Mouse (Mus musculus) myocyte (in vitro differentiated cells): Measurements from ENCODE around the gene Lhx6. TPM values are rescaled to one million over a fixed set of nuclear protein-coding genes. Genes with fewer than 3 reads are reported as not detected.

ENCODE experiments used
- H3K27me3 ChIP-seq: one replicate; pipeline ENCODE4 v1.6.1; 2011; ENCODE audit not compliant: control insufficient read depth, insufficient read depth, insufficient read length
- H3K36me3 ChIP-seq: one replicate; pipeline ENCODE4 v1.6.1; 2011; ENCODE audit not compliant: control insufficient read depth, insufficient read depth
- H3K4me2 ChIP-seq: one replicate; pipeline ENCODE4 v1.6.1; 2011; ENCODE audit warnings: low read depth, control low read depth
- H3K4me3 ChIP-seq: one replicate; pipeline ENCODE4 v1.5.1; 2011; ENCODE audit warnings: mild to moderate bottlenecking, control low read depth, moderate library complexity
- H3K79me2 ChIP-seq: one replicate; pipeline ENCODE4 v1.6.1; 2011; ENCODE audit not compliant: control insufficient read depth, insufficient read depth
- H3ac ChIP-seq: one replicate; pipeline ENCODE4 v1.6.1; 2011; ENCODE audit not compliant: control insufficient read depth, insufficient read length
- CEBPB ChIP-seq: IDR thresholded peaks from 2 replicates; pipeline ENCODE4 v1.6.1; 2011; ENCODE audit warnings: mild to moderate bottlenecking, moderate library complexity; ENCODE audit not compliant: poor library complexity, insufficient read depth, severe bottlenecking
- E2F4 ChIP-seq: IDR thresholded peaks from one replicate; pipeline ENCODE4 v1.6.1; 2011; ENCODE audit warnings: mild to moderate bottlenecking, control low read depth, moderate library complexity; ENCODE audit not compliant: insufficient read depth
- MAX ChIP-seq: IDR thresholded peaks from one replicate; pipeline ENCODE4 v1.6.1; 2011; ENCODE audit warnings: low read depth, mild to moderate bottlenecking, control low read depth
- MYOD1 ChIP-seq, 3 experiments: IDR thresholded peaks; one replicate each; pipeline ENCODE4 v1.6.1; 2011; ENCODE audit warnings: control low read depth in 2 of 3, low read depth in 2 of 3, mild to moderate bottlenecking in 2 of 3, moderate library complexity in 1 of 3; ENCODE audit not compliant: insufficient read length in 2 of 3, control insufficient read depth in 1 of 3
- MYOG ChIP-seq, 3 experiments: IDR thresholded peaks; one replicate each; pipeline ENCODE4 v1.6.1; 2011; ENCODE audit warnings: control low read depth in 2 of 3, low read depth in 2 of 3, mild to moderate bottlenecking in 2 of 3; ENCODE audit not compliant: insufficient read length in 2 of 3, control insufficient read depth in 1 of 3, insufficient read depth in 1 of 3
- POLR2A ChIP-seq: IDR thresholded peaks from one replicate; pipeline ENCODE4 v1.6.1; 2011; ENCODE audit warnings: low read depth, mild to moderate bottlenecking, control low read depth, moderate library complexity; ENCODE audit not compliant: insufficient read length
- POLR2AphosphoS2 ChIP-seq: IDR thresholded peaks from one replicate; pipeline ENCODE4 v1.6.1; 2011; ENCODE audit warnings: low read depth, control low read depth; ENCODE audit not compliant: insufficient read length
- REST ChIP-seq: IDR thresholded peaks from one replicate; pipeline ENCODE4 v1.6.1; 2011; ENCODE audit warnings: mild to moderate bottlenecking, control low read depth, moderate library complexity; ENCODE audit not compliant: insufficient read depth, insufficient read length
- SRF ChIP-seq: IDR thresholded peaks from one replicate; pipeline ENCODE4 v1.6.1; 2011; ENCODE audit warnings: low read depth; ENCODE audit not compliant: control insufficient read depth, insufficient read length
- TCF12 ChIP-seq: IDR thresholded peaks from one replicate; pipeline ENCODE4 v1.6.1; 2011; ENCODE audit warnings: mild to moderate bottlenecking, control low read depth; ENCODE audit not compliant: poor library complexity, insufficient read depth, severe bottlenecking
- TCF3 ChIP-seq: IDR thresholded peaks from one replicate; pipeline ENCODE4 v1.6.1; 2011; ENCODE audit warnings: low read depth, control low read depth; ENCODE audit not compliant: insufficient read length
- USF1 ChIP-seq: IDR thresholded peaks from one replicate; pipeline ENCODE4 v1.6.1; 2011; ENCODE audit warnings: low read depth, mild to moderate bottlenecking, control low read depth, moderate library complexity
- polyA plus RNA-seq: library from polyadenylated mRNA; unstranded; fragments of >200 nt; fragmentation: generic; extraction: Trizol; gene quantifications from one replicate; pipeline ENCODE4 v1.2.1, GENCODE M21; 2012; ENCODE audit warnings: missing spikeins

The Lhx6 gene
- polyA plus RNA-seq, 1 experiment = 1.1 TPM

DNA sequence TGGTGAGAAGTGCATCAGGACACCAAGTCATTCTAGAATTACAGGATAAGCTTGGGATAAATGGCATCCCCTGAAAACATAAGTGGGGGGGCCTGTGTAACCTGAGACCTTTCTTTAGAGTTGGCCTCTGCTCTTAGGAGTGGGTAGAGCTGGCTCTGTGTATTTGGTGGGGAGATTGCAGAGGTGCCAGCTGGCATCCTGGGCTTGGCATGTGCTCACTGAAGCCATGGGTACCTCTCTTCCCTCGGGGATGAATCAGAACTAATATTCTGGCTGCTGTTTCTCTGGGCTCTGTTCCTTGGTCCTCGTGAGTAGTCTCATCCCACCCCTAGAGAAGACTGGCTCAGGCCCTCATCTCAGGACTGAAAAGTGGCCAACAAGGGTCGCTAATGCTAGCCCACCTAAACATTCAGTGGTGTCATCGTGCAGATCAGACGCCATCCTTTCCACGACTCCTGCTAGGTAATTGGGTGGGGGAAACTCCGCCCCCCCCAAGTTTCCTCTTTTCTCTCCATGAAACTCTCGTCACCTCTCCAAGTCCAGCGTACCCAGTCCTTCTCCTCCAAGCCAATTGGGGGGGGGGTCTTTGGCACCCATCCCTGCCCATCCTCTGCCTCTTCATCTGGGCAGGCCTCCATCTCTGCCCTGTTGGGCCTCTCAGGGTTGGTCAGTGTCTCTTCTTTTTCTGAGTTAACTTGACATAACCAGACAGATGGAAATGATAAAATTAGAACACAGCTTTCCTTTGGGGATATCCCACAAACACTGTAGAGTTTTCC lies 22.2 kb downstream of the Lhx6 start:
- Histone ChIP-seq H3K79me2 (no peaks in the 10 kb centered on the region), H3K4me2 (no peak overlapping the region), H3K27me3 (no peaks in the 10 kb centered on the region), H3K4me3 (no peak overlapping the region), H3ac (no peak overlapping the region), H3K36me3 (no peaks in the 10 kb centered on the region)
- no peak for TF ChIP-seq CEBPB
- no peak for TF ChIP-seq USF1
- no peak for TF ChIP-seq MYOD1 (IDR thresholded peaks at IDR 0.05; ENCODE audit: control insufficient read depth in 1 of 3, insufficient read length in 2 of 3, low read depth in 2 of 3)
- TF ChIP-seq POLR2AphosphoS2 = no peak
- no peak for TF ChIP-seq MYOG (IDR thresholded peaks at IDR 0.05; ENCODE audit: control insufficient read depth in 1 of 3, insufficient read depth in 1 of 3, insufficient read length in 2 of 3, low read depth in 2 of 3)
- no peak for TF ChIP-seq SRF
- TF ChIP-seq POLR2A = no peak
- TF ChIP-seq MAX = no peak
- no peak for TF ChIP-seq E2F4
- TF ChIP-seq TCF12 = no peak
- no peak for TF ChIP-seq TCF3
- no peak for TF ChIP-seq REST

DNA sequence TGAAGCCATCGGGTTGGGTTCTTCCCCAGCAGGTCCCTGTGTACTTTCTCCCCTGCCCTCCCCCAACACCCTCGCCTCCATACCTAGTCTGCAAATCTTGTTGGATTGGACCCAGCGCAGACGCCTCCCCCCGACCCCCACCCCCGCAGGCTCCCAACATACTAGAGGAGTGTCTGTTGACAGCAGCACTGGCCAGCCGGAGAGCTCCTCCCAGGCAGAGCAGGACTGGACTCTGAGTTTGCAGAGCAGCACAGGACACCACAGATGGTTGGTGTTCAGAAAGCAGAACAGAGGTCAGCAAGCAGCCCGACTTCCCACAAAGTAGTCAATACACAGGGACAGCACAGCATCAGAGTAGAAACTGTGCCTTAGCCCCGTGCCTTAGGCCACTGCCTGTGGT lies 23.8 kb downstream of the Lhx6 start:
- Histone ChIP-seq H3K4me3 (no peak overlapping the region), H3K4me2 (no peak overlapping the region), H3ac (no peak overlapping the region), H3K27me3 (no peaks in the 10 kb centered on the region), H3K79me2 (no peaks in the 10 kb centered on the region), H3K36me3 (no peaks in the 10 kb centered on the region)
- TF ChIP-seq MYOG (IDR thresholded peaks at IDR 0.05; ENCODE audit: control insufficient read depth in 1 of 3, insufficient read depth in 1 of 3, insufficient read length in 2 of 3, low read depth in 2 of 3) (no peak), POLR2A (no peak), TCF12 (no peak), MAX (no peak), MYOD1 (IDR thresholded peaks at IDR 0.05; ENCODE audit: control insufficient read depth in 1 of 3, insufficient read length in 2 of 3, low read depth in 2 of 3) (no peak), POLR2AphosphoS2 (no peak), SRF (no peak), E2F4 (no peak), REST (no peak), CEBPB (no peak), USF1 (no peak), TCF3 (no peak)

DNA sequence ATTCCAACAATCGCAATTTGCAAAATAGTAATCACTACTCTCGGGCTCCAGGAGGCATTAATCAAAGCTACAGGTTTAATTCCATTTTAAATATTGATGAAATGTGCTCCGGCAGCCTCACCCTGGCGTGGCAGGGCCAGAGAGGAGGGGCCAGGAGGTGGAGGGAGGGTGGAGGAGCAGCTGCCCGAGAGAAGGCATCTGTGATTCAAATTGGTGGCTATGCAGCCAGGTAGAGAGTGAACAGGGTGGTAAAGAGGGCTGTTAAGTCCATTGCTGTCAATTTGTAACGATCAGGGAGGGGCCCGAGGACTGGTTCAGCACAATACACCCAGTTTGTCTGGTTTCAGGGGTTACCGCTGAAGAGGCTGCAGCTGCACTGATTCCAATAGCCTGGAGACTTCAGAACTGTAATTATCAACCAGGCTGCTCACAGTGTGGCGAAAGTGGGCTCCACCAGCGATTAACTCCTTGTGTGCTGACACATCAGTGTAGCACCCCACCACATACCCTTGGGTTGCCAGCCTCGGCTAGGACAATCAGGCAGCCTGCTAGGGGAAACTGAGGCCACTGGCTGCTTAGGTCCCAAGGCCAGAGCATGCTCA lies 27.9 kb downstream of the Lhx6 start:
- Histone ChIP-seq H3K36me3 (no peaks in the 10 kb centered on the region), H3K4me3 (no peak overlapping the region), H3K27me3 (no peaks in the 10 kb centered on the region), H3ac (no peak overlapping the region), H3K79me2 (no peaks in the 10 kb centered on the region), H3K4me2 (no peak overlapping the region)
- no peak for TF ChIP-seq USF1
- no peak for TF ChIP-seq POLR2AphosphoS2
- TF ChIP-seq MYOG (IDR thresholded peaks at IDR 0.05; ENCODE audit: control insufficient read depth in 1 of 3, insufficient read depth in 1 of 3, insufficient read length in 2 of 3, low read depth in 2 of 3) = no peak
- no peak for TF ChIP-seq TCF12
- no peak for TF ChIP-seq POLR2A

DNA sequence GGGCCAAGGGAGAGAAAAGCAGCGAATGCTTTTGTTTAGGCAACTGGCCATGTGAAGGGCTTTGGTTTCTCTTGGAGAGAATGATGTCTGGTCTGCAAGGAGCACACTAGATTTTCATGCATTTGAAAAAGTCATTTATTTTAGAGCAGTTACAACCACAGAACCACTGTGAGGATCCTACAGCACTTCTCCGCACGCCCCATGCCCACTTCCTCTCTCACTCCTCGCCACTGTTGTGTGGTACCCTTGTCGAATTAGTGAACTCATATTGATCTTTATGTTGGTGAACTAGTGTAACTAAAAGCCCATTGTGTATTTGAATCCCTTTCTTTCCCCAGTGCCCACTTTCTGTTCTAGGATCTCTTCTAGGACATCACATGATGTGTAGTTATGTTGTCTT lies 30.0 kb downstream of the Lhx6 start:
- no peaks in the 10 kb centered on the region for H3K79me2 ChIP-seq
- H3ac ChIP-seq = no peak overlapping the region
- TF ChIP-seq CEBPB (no peak), TCF3 (no peak), USF1 (no peak), SRF (no peak), POLR2AphosphoS2 (no peak), REST (no peak), POLR2A (no peak), TCF12 (no peak), MYOD1 (IDR thresholded peaks at IDR 0.05; ENCODE audit: control insufficient read depth in 1 of 3, insufficient read length in 2 of 3, low read depth in 2 of 3) (no peak), MAX (no peak), E2F4 (no peak), MYOG (IDR thresholded peaks at IDR 0.05; ENCODE audit: control insufficient read depth in 1 of 3, insufficient read depth in 1 of 3, insufficient read length in 2 of 3, low read depth in 2 of 3) (no peak)
- no peaks in the 10 kb centered on the region for H3K36me3 ChIP-seq
- peaks cover 10% of the 10 kb centered on the region for H3K27me3 ChIP-seq
- no peak overlapping the region for H3K4me2 ChIP-seq
- H3K4me3 ChIP-seq = no peak overlapping the region
